Mouse (Mus musculus): ENCODE measurements at regions not wholly inside any gene's neighbourhood (a gene's known extent, or its start where the extent isn't known, plus 50 kb on each side); places are given as distances from the start of the nearest gene placed in this dataset.

DNA sequence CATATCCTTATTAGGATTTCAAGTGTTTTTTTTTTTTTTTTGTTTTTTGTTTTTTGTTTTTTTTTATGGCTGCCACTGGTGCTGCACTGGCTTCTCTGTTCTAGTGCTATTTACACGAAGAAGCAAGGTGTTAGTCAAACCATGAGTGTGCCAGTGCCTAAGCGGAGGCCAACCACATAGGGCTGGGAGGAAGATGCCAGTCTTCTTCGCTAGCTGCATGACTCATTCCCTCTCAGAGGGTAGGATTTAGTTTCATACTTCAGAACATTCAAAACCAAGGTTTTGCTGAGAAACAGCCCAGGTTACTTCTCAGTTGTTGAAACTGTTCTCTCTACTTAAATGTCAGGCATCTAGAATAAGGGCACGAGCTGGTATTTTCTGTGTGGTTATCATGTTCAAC lies 72.6 kb downstream of the Icos start:
- DNase-seq: no peak

DNA sequence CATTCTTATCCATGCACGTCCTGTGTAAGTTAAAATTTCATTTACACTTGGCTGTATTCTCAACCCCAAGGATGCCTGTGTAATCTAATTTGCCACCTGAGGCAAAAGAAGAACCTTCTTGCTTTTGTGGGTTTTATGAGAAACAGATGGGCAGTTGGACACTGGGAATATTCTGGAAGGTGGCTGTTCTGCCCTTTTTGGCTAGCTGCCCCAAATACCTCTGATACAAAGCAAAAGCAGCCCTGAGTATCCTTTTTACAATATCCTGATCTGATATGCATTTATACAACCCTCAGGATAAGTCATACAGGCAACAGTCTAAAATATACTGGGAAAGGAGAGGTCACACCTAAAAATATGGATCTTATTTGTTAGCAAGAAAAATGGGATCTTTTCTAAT lies 75.9 kb downstream of the Icos start:
- DNase-seq: no peak

- DNase-seq: no peak
Observed at GRCm38 (mm10) chr1:61054391-61054790, 76.7 kb downstream of the Icos start.

DNA sequence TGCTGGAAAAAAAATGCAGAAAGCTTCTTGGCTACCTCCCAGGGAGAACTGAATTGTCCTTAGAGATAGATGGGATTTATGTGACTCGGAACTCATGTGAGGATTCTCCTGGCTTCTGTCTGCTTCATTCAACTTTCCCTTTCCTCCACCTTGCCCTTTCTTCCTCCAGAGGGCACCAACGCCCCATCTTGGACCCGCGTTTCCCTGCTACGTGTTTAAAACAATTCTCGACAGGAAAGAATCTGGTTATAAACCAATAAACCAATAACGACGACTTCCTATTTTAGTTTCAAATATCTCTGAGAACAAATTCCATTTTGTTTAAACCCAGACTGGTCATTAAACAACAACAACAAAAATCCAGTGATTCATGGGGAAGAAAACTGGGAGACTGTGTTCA lies 77.4 kb downstream of the Icos start:
- peak; percentile 63 for DNase-seq

- DNase-seq: no peak
Observed at GRCm38 (mm10) chr1:61059910-61060536, 82.3 kb downstream of the Icos start.

DNA sequence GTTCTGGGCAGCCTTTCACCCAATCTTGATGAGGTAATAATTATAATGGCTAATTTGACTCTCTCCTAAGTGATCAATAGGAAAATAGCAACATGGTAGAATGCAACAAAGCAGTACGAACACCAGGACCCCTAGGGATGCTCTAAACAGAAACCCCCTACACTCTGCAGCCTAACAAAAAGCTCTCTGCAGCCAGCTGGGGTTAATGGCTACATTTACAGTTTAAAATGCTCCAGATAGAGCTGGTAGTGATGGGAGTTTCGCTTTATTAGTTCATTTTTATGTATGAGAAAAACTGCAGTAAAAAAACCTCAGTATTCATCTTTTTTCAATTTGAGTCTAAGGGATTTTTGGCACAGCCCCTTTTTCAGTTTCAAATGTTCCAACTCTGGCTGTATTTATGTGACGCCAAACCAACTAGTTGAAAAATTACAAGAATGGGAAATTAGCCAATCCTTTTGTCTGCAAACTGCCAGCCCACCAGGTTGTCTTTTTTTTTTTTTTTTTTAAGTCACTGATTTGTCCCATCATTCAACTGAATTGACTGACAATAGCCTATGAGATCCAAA lies 84.2 kb downstream of the Icos start:
- DNase-seq: no peak

DNA sequence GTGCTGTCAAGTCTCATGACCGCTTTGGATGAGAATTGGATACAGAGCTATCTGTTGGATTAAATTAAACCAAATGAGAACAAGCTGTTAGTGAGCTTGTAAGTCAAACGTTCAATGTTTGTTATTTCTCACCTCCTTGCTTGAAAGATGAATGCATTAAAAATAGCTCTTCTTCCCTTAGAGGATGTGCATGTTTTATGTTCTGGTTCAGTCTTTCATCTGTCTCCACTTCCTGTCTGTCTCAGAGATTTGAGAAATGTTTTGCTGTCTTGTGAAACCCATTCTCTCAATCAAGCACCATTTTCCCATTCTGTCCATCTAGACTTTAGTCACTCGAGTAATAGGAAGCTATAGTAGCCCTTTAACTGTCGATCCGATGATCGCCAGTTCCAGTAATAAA lies 90.4 kb downstream of the Icos start:
- DNase-seq: no peak

GRCm38 (mm10) chr1:61074127-61074526 lies 96.4 kb downstream of the Icos start:
- no peak for DNase-seq

GRCm38 (mm10) chr1:61075335-61075734 lies 97.6 kb downstream of the Icos start:
- DNase-seq: no peak

DNA sequence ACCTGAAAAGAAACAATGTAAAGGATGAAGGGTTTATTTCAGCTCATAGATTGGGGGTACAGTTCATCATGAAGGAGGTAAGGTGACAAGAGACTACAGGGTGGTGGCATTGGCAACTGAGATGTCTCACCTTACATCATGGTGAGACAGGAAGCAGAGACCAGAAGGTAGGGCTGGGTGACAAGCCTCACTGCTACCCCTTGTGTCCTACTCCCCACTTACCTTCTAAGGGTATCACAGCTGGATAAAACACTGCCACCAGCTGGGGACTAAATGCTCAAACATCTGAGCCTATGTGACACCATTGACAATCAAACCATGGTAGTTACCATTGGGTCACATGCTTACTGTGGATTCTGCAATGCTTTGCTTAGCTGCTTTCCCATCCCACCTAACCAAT lies 107.0 kb downstream of the Icos start:
- no peak for DNase-seq

GRCm38 (mm10) chr1:61086811-61087210 lies 109.1 kb downstream of the Icos start:
- DNase-seq: no peak

DNA sequence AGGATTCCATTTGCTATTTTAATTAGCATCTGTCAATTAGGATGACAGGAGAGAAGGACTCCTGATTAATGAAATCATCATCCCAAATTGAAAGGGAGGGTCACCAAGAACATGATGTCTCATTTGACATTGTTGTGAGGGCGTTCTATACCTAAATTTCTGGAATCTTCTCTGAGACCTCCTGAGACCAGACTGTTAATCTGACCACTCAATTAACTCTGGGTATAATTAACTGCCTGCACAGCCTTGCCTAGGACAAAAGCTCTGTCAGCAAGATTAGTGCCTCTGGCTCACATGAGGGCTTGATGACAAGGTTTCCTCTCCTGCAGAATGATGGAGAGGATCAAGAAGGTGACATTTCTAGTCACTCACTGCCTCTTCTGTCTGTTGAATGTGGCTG lies 113.1 kb downstream of the Icos start:
- DNase-seq: no peak

- DNase-seq: no peak
Observed at GRCm38 (mm10) chr1:61095481-61096165, 117.9 kb downstream of the Icos start.

DNA sequence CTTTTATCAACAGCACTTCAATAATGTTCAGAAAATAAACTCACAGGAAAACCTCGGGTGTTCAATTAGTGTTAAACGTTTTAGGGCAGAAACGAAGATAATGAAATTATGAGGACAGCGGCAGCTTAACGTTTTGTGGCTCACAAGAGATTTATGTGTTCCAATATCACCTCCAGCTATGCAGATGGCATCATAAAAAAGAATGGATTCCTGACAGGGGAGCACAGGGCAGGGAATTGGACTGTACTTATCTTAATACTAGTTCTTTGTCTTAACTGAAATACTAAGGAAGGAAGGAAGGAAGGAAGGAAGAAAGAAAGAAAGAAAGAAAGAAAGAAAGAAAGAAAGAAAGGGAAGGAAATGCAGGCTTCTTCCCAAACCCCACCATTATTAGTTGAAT lies 121.6 kb downstream of the Icos start:
- no peak for DNase-seq

- no peak for DNase-seq
Observed at GRCm38 (mm10) chr1:61101679-61102078, 124.0 kb downstream of the Icos start.

GRCm38 (mm10) chr1:61102346-61102745 lies 124.6 kb downstream of the Icos start:
- DNase-seq: no peak

- no peak for DNase-seq
Observed at GRCm38 (mm10) chr1:61103581-61103980, 125.9 kb downstream of the Icos start.

- DNase-seq: no peak
Observed at GRCm38 (mm10) chr1:61111731-61112309, 134.1 kb downstream of the Icos start.

DNA sequence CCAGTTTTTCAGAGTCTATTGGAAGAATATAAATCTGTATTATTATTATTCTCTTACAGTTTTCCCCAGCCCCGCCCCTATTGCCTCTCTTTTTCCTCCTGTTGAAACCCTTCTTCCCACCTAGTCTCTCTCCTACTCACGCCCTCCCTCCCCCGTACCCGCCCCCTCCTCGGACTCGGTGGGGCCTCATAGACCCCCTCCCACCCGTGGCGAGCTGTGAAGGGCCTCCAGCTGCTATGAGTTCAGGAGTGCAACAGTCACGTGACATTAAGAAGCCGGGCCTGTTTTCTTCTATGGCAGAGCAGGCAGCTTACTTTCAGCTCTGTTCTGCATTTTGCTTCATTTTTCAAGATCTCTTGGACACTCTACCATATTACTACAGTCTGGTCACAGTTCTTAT lies 139.8 kb downstream of the Icos start:
- DNase-seq: no peak

DNA sequence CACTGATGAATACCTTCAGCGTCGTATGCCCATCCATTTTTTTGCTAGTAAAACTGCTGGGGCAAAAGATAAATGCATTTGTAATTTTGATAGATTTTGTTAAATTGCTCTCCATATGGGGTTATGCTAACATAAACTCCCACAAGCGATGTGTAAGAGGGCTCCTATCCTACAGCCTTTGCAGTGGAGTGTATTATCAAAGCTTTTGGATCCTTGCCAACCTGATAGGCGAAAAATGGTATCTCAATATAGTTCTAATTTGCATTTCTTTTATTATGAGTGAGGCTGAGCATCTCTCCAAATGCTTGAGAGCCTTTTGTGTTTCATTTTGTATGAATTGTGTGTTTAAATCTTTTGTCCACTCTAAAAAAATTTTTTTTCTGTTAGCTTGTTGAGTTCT lies 140.3 kb downstream of the Icos start:
- DNase-seq: no peak

GRCm38 (mm10) chr1:61121480-61121879 lies 143.8 kb downstream of the Icos start:
- no peak for DNase-seq

DNA sequence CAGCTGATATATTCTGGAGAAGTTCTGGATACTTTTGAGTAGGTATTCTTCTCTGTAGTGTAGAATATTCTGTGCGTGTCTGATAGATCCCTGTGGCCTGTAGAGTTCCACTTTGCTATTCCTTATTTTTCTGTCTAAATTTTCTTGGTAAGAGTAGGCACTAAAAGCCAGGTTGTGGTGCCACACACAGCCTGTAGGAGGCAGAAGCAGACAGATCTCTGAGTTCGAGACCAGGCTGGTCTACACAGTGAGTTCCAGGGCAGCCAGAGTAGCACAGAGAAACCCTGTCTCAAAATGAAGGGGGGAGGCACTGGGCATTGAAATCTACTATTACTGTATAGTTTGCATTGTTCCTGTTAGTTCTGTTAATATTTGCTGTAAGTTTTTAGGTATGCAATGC lies 147.4 kb downstream of the Icos start:
- no peak for DNase-seq

DNA sequence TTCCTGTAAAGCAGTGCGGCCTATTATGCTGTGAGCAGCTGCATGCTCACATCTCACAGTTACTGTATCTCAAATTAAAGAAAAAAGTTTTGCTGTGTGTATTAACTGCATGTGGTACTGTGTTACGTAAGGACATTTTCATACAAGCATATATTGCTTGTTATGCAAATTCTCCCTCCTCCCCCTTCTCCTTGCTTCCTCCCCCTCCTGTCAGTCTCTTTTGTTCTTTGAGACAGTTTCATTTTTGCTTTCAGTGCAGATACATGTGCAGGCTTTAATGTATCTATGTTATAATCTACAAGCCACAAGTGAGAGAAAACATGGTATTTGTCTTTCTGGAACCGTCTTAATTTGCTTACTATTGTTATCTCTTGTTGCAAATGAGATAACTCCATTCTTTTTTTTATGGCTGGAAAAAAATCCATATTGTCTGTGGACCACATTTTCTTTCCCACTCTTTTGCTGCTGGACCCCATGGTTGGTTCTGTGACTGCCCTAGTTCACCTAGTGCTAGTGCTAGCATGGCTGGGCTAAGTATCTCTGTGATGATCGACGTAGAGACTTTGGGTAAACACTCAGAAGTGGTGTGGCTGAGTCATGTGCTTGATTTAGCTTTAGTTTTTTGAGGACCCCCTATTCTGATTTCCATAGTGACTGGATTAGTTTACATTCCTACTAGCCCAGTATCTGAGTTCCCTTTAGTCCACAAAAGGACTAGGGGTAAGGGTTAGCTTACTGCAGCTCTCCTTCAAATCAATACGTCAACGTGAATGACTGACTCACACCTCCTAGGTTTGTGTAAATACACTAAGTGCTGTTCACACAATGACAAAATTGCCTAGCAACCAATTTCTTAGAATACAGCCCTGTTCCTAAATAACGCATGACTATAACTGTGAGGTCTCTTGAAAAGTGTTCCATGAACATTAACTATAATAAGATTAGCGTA lies 158.1 kb downstream of the Icos start:
- DNase-seq: no peak
